Mouse (Mus musculus) forebrain, embryonic 16.5 days (tissue): Measurements from ENCODE around the gene Tmed6. TPM values are rescaled to one million over a fixed set of nuclear protein-coding genes. Genes with fewer than 3 reads are reported as not detected.

Experiments
- ATAC-seq: fragments of 200-750 bp; cut with Nextera tagmentation; 2 replicates; pipeline ENCODE4 v1.8.0; 2017; ENCODE audit warnings: mild to moderate bottlenecking, moderate library complexity
- H3K27ac ChIP-seq: fragments of 300-500 bp; sonication (generic); 2 replicates; pipeline ENCODE4 v1.5.1; 2014; ENCODE audit warnings: low read length, control low read depth
- H3K27me3 ChIP-seq: fragments of 300-500 bp; sonication (generic); replicated peaks from 2 replicates; pipeline ENCODE4 v1.6.1; 2014; ENCODE audit warnings: low read length; ENCODE audit not compliant: control insufficient read depth, insufficient read depth
- H3K36me3 ChIP-seq: fragments of 300-500 bp; sonication (generic); 2 replicates; pipeline ENCODE4 v1.6.1; 2014; ENCODE audit not compliant: control insufficient read depth, insufficient read depth
- H3K4me1 ChIP-seq: fragments of 300-500 bp; sonication (generic); replicated peaks from 2 replicates; pipeline ENCODE4 v1.6.1; 2014; ENCODE audit warnings: low read length; ENCODE audit not compliant: control insufficient read depth, insufficient read depth
- H3K4me2 ChIP-seq: fragments of 300-500 bp; sonication (generic); 2 replicates; pipeline ENCODE4 v1.6.1; 2014; ENCODE audit warnings: mild to moderate bottlenecking, low read length, control low read depth
- H3K4me3 ChIP-seq: fragments of 300-500 bp; sonication (generic); replicated peaks from 2 replicates; pipeline ENCODE4 v1.5.1; 2014; ENCODE audit warnings: mild to moderate bottlenecking, low read length, control low read depth
- H3K9ac ChIP-seq: fragments of 300-500 bp; sonication (generic); replicated peaks from 2 replicates; pipeline ENCODE4 v1.6.1; 2014; ENCODE audit warnings: low read depth, low read length, control low read depth
- H3K9me3 ChIP-seq: fragments of 300-500 bp; sonication (generic); 2 replicates; pipeline ENCODE4 v1.6.1; 2016; ENCODE audit warnings: low read length; ENCODE audit not compliant: control insufficient read depth
- WGBS: fragments of 180-500 bp; shearing (Covaris S2); extraction: QIAGEN DNeasy Blood & Tissue Kit; methylation state at CpG from one replicate; pipeline ENCODE4 v1.1.7; 2014; 5-methylcytosine and 5-hydroxymethylcytosine counted together
- microRNA-seq: library from miRNA; unstranded; fragments of <30 nt; microRNA quantifications from one replicate; pipeline ENCODE4, GENCODE M21; 2017
- polyA plus RNA-seq: library from polyadenylated mRNA; unstranded; fragments of >200 nt; fragmentation: Nextera tagmentation; extraction: Ambion mirVana; gene quantifications from 2 replicates; pipeline ENCODE4 v1.2.1, GENCODE M21; 2015

Gene Tmed6
- polyA plus RNA-seq, 1 experiment from 2014 or later, result not detected

- WGBS, result 72% methylated on average over 5 of the region's 5 CpGs
- Histone ChIP-seq H3K4me3 (no peak overlapping the region), H3K4me2 (no peak overlapping the region), H3K27ac (no peak overlapping the region), H3K36me3 (no peaks in the 10 kb centered on the region), H3K9ac (no peak overlapping the region), H3K9me3 (no peaks in the 10 kb centered on the region), H3K4me1 (peaks cover 16% of the 10 kb centered on the region), H3K27me3 (no peaks in the 10 kb centered on the region)
- ATAC-seq, result no peak
Measured at GRCm38 (mm10) chr8:107030058-107030457, 35.4 kb downstream of the Tmed6 start.

GRCm38 (mm10) chr8:107029310-107029709, 36.1 kb downstream of the Tmed6 start:
- Histone ChIP-seq H3K27me3 (no peaks in the 10 kb centered on the region), H3K9ac (no peak overlapping the region), H3K4me2 (no peak overlapping the region), H3K4me1 (peaks cover 16% of the 10 kb centered on the region), H3K9me3 (no peaks in the 10 kb centered on the region), H3K27ac (no peak overlapping the region), H3K36me3 (no peaks in the 10 kb centered on the region), H3K4me3 (no peak overlapping the region)
- WGBS, result 89% methylated on average over 3 of the region's 3 CpGs
- no peak for ATAC-seq

GRCm38 (mm10) chr8:107023479-107023878, 42.0 kb downstream of the Tmed6 start:
- no peak overlapping the region for H3K27ac ChIP-seq
- H3K27me3 ChIP-seq, result no peaks in the 10 kb centered on the region
- 93% methylated on average over 8 of the region's 8 CpGs for WGBS
- no peak overlapping the region for H3K4me2 ChIP-seq
- no peak overlapping the region for H3K9ac ChIP-seq
- no peak overlapping the region for H3K4me3 ChIP-seq
- H3K4me1 ChIP-seq, result no peaks in the 10 kb centered on the region
- no peak for ATAC-seq
- H3K36me3 ChIP-seq, result no peaks in the 10 kb centered on the region
- no peaks in the 10 kb centered on the region for H3K9me3 ChIP-seq

GRCm38 (mm10) chr8:107014915-107015314, 50.5 kb downstream of the Tmed6 start:
- H3K4me3 ChIP-seq, result no peak overlapping the region
- no peak overlapping the region for H3K27ac ChIP-seq
- H3K9me3 ChIP-seq, result no peaks in the 10 kb centered on the region
- H3K4me2 ChIP-seq, result no peak overlapping the region
- H3K36me3 ChIP-seq, result no peaks in the 10 kb centered on the region
- H3K4me1 ChIP-seq, result no peaks in the 10 kb centered on the region
- ATAC-seq, result no peak
- H3K9ac ChIP-seq, result no peak overlapping the region
- WGBS, result 78% methylated on average over 1 of the region's 1 CpGs
- H3K27me3 ChIP-seq, result no peaks in the 10 kb centered on the region

GRCm38 (mm10) chr8:107012666-107013065, 52.8 kb downstream of the Tmed6 start:
- Histone ChIP-seq H3K36me3 (no peaks in the 10 kb centered on the region), H3K4me1 (no peaks in the 10 kb centered on the region), H3K4me3 (no peak overlapping the region), H3K27ac (no peak overlapping the region), H3K9ac (no peak overlapping the region), H3K27me3 (no peaks in the 10 kb centered on the region), H3K9me3 (no peaks in the 10 kb centered on the region), H3K4me2 (no peak overlapping the region)
- ATAC-seq, result no peak
- 89% methylated on average over 2 of the region's 2 CpGs for WGBS

Small RNA genes lying within 50 kb of the gene (microRNA-seq; reads per million reads assigned to microRNA genes)
- gene Mir7075, result 0.62 reads per million

Other genes starting within 250 kb of the Tmed6 start
- 0.96 and 1.7 TPM in 2 replicates for gene Has3, start 195.4 kb downstream of the Tmed6 start, polyA plus RNA-seq
- gene Utp4, start 172.0 kb downstream of the Tmed6 start, polyA plus RNA-seq, result 48.6 and 52.4 TPM in 2 replicates
- 2.8 and 4.8 TPM in 2 replicates for gene Sntb2, start 129.9 kb downstream of the Tmed6 start, polyA plus RNA-seq
- 153 and 158 TPM in 2 replicates for gene Vps4a, start 34.4 kb downstream of the Tmed6 start, polyA plus RNA-seq
- gene Pdf, start 17.0 kb downstream of the Tmed6 start, polyA plus RNA-seq, result 37.1 and 38.4 TPM in 2 replicates
- gene Cog8, start 9.0 kb downstream of the Tmed6 start, polyA plus RNA-seq, result 39.1 and 39.3 TPM in 2 replicates
- gene Nip7, start 8.8 kb downstream of the Tmed6 start, polyA plus RNA-seq, result 76.7 and 80.5 TPM in 2 replicates
- gene Terf2, start 30.9 kb upstream of the Tmed6 start, polyA plus RNA-seq, result 21.9 and 22.1 TPM in 2 replicates
- gene Cyb5b, start 85.0 kb upstream of the Tmed6 start, polyA plus RNA-seq, result 114 and 122 TPM in 2 replicates
- gene Nfat5, start 227.8 kb upstream of the Tmed6 start, polyA plus RNA-seq, result 8.5 and 11.8 TPM in 2 replicates